8 mouse cellular contexts compared by ENCODE assay signal in the genomic region with DNA sequence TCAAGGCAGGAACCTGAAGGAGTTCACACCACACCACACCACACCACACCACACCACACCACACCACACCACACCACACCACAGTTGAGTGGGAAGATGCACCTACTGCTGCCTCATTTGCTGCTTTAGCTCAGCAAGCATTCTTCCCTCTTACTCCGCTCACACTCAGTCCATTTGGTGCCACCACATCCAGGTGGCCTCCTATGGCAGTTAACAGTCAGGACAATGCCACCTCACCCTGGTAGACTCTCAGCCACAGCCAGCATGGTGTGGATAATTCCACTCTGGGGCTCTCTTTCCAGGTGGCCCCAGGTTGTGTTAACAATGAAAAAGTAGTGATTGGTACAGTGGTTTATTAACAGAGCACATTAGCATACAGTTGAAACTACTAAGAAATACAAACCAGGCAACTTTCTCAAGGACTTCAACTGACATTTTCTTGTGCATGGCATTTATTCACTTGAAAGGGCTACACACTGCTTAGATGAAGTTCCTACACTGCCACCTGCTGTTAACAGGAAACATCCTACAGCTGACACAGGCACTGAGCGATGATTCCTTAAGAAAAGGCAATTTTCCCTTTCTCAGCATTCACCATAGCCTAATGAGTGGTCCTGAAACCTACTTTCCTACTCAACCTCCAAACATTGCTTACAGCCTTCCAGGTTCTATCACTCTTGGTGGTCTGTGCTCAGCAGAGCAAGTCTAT. TPM values are rescaled to one million over a fixed set of nuclear protein-coding genes. Genes with fewer than 3 reads are reported as not detected.
A peak's percentile ranks its signal among the peaks of the same experiment; 100 is the strongest.
DNase-seq lines count a peak whose midpoint lies in the region; ATAC-seq lines count a peak whose summit lies in the region.

No protein-coding gene starts in this region.

- DNase-seq in hindbrain, embryonic 10.5 days (ENCODE audit: low spot score), result no peak
- peak; percentile 17 for DNase-seq in urinary bladder, postnatal 14 days (ENCODE audit: low spot score)
- DNase-seq in urinary bladder, postnatal 25 days (ENCODE audit: low spot score), result no peak
- peak; percentile 84 for DNase-seq in embryonic facial prominence, embryonic 14.5 days (ENCODE audit: low spot score)
- DNase-seq in cerebellum, adult 9-11 months, result no peak

- H3K4me2 ChIP-seq in hindbrain, embryonic 15.5 days, result no peak overlapping the region
- no peak overlapping the region for H3K4me2 ChIP-seq in embryonic facial prominence, embryonic 14.5 days (ENCODE audit: low read depth, low read length)
- H3K4me2 ChIP-seq in neural tube, embryonic 15.5 days, result no peak overlapping the region

- H3K9ac ChIP-seq in hindbrain, embryonic 15.5 days, result no peak overlapping the region
- no peak overlapping the region for H3K9ac ChIP-seq in embryonic facial prominence, embryonic 14.5 days (ENCODE audit: low read depth, low read length)
- no peak overlapping the region for H3K9ac ChIP-seq in neural tube, embryonic 15.5 days (replicated peaks)

- H3K27me3 ChIP-seq in hindbrain, embryonic 15.5 days, result no peaks in the 10 kb centered on the region
- H3K27me3 ChIP-seq in hindbrain, embryonic 10.5 days (ENCODE audit: insufficient read depth, poor library complexity, severe bottlenecking), result no peaks in the 10 kb centered on the region
- no peaks in the 10 kb centered on the region for H3K27me3 ChIP-seq in embryonic facial prominence, embryonic 14.5 days (replicated peaks; ENCODE audit: control insufficient read depth, insufficient read depth, low read length)
- no peaks in the 10 kb centered on the region for H3K27me3 ChIP-seq in neural tube, embryonic 15.5 days (replicated peaks)

- H3K9me3 ChIP-seq in hindbrain, embryonic 15.5 days, result no peaks in the 10 kb centered on the region
- no peaks in the 10 kb centered on the region for H3K9me3 ChIP-seq in hindbrain, embryonic 10.5 days
- H3K9me3 ChIP-seq in embryonic facial prominence, embryonic 14.5 days (ENCODE audit: control insufficient read depth, low read length), result no peaks in the 10 kb centered on the region
- H3K9me3 ChIP-seq in neural tube, embryonic 15.5 days (replicated peaks), result no peaks in the 10 kb centered on the region

- no peaks in the 10 kb centered on the region for H3K4me1 ChIP-seq in hindbrain, embryonic 15.5 days (replicated peaks)
- H3K4me1 ChIP-seq in hindbrain, embryonic 10.5 days (replicated peaks), result no peaks in the 10 kb centered on the region
- H3K4me1 ChIP-seq in embryonic facial prominence, embryonic 14.5 days (ENCODE audit: control insufficient read depth, insufficient read depth, low read length), result no peaks in the 10 kb centered on the region
- H3K4me1 ChIP-seq in neural tube, embryonic 15.5 days, result no peaks in the 10 kb centered on the region

- H3K36me3 ChIP-seq in hindbrain, embryonic 15.5 days, result peaks cover 58% of the 10 kb centered on the region
- peaks cover 79% of the 10 kb centered on the region for H3K36me3 ChIP-seq in hindbrain, embryonic 10.5 days
- H3K36me3 ChIP-seq in embryonic facial prominence, embryonic 14.5 days (ENCODE audit: control insufficient read depth, insufficient read depth, low read length), result peaks cover 82% of the 10 kb centered on the region
- H3K36me3 ChIP-seq in neural tube, embryonic 15.5 days, result peaks cover 71% of the 10 kb centered on the region

- H3K4me3 ChIP-seq in hindbrain, embryonic 15.5 days, result no peak overlapping the region
- no peak overlapping the region for H3K4me3 ChIP-seq in hindbrain, embryonic 10.5 days
- no peak overlapping the region for H3K4me3 ChIP-seq in embryonic facial prominence, embryonic 14.5 days (ENCODE audit: low read depth, low read length)
- no peak overlapping the region for H3K4me3 ChIP-seq in neural tube, embryonic 15.5 days (replicated peaks)

- peak; percentile 69; the same call in 1 of the 2 replicates for ATAC-seq in hindbrain, embryonic 15.5 days (ENCODE audit: low FRiP score, low read depth)
- 0 out of 2 replicates have a peak, but pooled peaks have one; percentile 60 for ATAC-seq in embryonic facial prominence, embryonic 14.5 days (ENCODE audit: low read depth)
- ATAC-seq in megakaryocyte progenitor cell, adult 5-6 weeks (replicated peaks; ENCODE audit: poor library complexity), result peak; percentile 81
- no peak for ATAC-seq in neural tube, embryonic 15.5 days (ENCODE audit: low FRiP score)

- 61% methylated on average over 2 of the region's 2 CpGs for WGBS in hindbrain, embryonic 15.5 days
- WGBS in hindbrain, embryonic 10.5 days, result 74% methylated on average over 2 of the region's 2 CpGs
- WGBS in embryonic facial prominence, embryonic 14.5 days, result 69% methylated on average over 2 of the region's 2 CpGs
- 67% methylated on average over 2 of the region's 2 CpGs for WGBS in neural tube, embryonic 15.5 days

- H3K27ac ChIP-seq in hindbrain, embryonic 15.5 days (replicated peaks), result no peak overlapping the region
- no peak overlapping the region for H3K27ac ChIP-seq in hindbrain, embryonic 10.5 days
- no peak overlapping the region for H3K27ac ChIP-seq in embryonic facial prominence, embryonic 14.5 days (replicated peaks; ENCODE audit: low read depth, low read length)
- H3K27ac ChIP-seq in neural tube, embryonic 15.5 days (replicated peaks), result no peak overlapping the region

RNA-seq across cellular contexts. Expression of gene Cog6, which starts 12.5 kb away (rescaled TPM):
- 47.1 and 47.6 TPM in 2 replicates for polyA plus RNA-seq in hindbrain, embryonic 15.5 days (2015; fragmentation: Nextera tagmentation; extraction: Ambion mirVana)
- polyA plus RNA-seq in hindbrain, embryonic 10.5 days (2016; fragmentation: Nextera tagmentation; extraction: Ambion mirVana), result 39.3 and 39.9 TPM in 2 replicates
- 52.8 and 58.6 TPM in 2 replicates for polyA plus RNA-seq in embryonic facial prominence, embryonic 14.5 days (2014; fragmentation: Nextera tagmentation; extraction: Ambion mirVana)
- 19.4 and 22.2 TPM in 2 replicates for total RNA-seq in megakaryocyte progenitor cell, adult 5-6 weeks (2015)
- total RNA-seq in megakaryocyte progenitor cell, adult 5-6 weeks (2017), result 23.6 and 28.9 TPM in 2 replicates
- polyA plus RNA-seq in neural tube, embryonic 15.5 days (2015; fragmentation: Nextera tagmentation; extraction: Ambion mirVana), result 43.8 and 45.4 TPM in 2 replicates

RNA-seq across cellular contexts. Expression of gene Lhfp, which starts 36.8 kb away (rescaled TPM):
- 64.8 and 69.7 TPM in 2 replicates for polyA plus RNA-seq in hindbrain, embryonic 15.5 days (2015; fragmentation: Nextera tagmentation; extraction: Ambion mirVana)
- 51.6 and 57.0 TPM in 2 replicates for polyA plus RNA-seq in hindbrain, embryonic 10.5 days (2016; fragmentation: Nextera tagmentation; extraction: Ambion mirVana)
- 73.9 and 74.8 TPM in 2 replicates for polyA plus RNA-seq in embryonic facial prominence, embryonic 14.5 days (2014; fragmentation: Nextera tagmentation; extraction: Ambion mirVana)
- 0.47 TPM in 1 of 2 replicates, not detected in the other for total RNA-seq in megakaryocyte progenitor cell, adult 5-6 weeks (2015)
- not detected in 2 replicates for total RNA-seq in megakaryocyte progenitor cell, adult 5-6 weeks (2017)
- 51.9 and 53.6 TPM in 2 replicates for polyA plus RNA-seq in neural tube, embryonic 15.5 days (2015; fragmentation: Nextera tagmentation; extraction: Ambion mirVana)

Comparison
In these comparisons a context has a peak if more than half of its experiments do, and no peak if none do; other contexts are left out.
1. DNase-seq: peak in urinary bladder, postnatal 14 days (single experiment) and embryonic facial prominence, embryonic 14.5 days (single experiment); none in hindbrain, embryonic 10.5 days (single experiment), urinary bladder, postnatal 25 days (single experiment) and cerebellum, adult 9-11 months (single experiment).